Mouse (Mus musculus) layer of hippocampus, adult 18-20 months (tissue): Measurements from ENCODE around the gene Mup16. TPM values are rescaled to one million over a fixed set of nuclear protein-coding genes. Genes with fewer than 3 reads are reported as not detected.
"Not testable (repeated sequence)": the region's sequence is repeated elsewhere in the genome, so short reads cannot be mapped to it uniquely, and the experiment has no call there.

Experiments used
- DNase-seq, 2 experiments: peaks; one replicate each; pipeline ENCODE4 v3.0.0; 2022; ENCODE audit warnings: low spot score in 2 of 2
- long read RNA-seq: library from polyadenylated mRNA; stranded (forward); transcript quantifications from one replicate; pipeline ENCODE4 v2.0.0, GENCODE M21; 2021
- total RNA-seq, 2 experiments: library from RNA; stranded (reverse); gene quantifications; 2 replicates each; pipeline ENCODE4 v1.2.3; 2021

The Mup16 gene
- not detected for total RNA-seq
- long read RNA-seq, result 0 reads

GRCm38 (mm10) chr4:61519431-61519830 lies at the start of gene Mup16:
Gene Mup16 (minus strand): TSS chr4:61519531.
- DNase-seq, result not testable (repeated sequence)

GRCm38 (mm10) chr4:61555887-61556286 lies 36.6 kb upstream of the Mup16 start:
- DNase-seq, result peak in 1 of 2 experiments; percentile 24

Other genes starting within 250 kb of the Mup16 start
- not detected for gene Mup14, start 215.5 kb downstream of the Mup16 start, total RNA-seq
- not detected for gene Mup15, start 79.8 kb downstream of the Mup16 start, total RNA-seq
- gene Mup17, start 76.3 kb upstream of the Mup16 start, total RNA-seq, result not detected
- gene Mup18, start 154.6 kb upstream of the Mup16 start, total RNA-seq, result not detected